9 mouse cellular contexts compared by ENCODE assay signal in the genomic region with DNA sequence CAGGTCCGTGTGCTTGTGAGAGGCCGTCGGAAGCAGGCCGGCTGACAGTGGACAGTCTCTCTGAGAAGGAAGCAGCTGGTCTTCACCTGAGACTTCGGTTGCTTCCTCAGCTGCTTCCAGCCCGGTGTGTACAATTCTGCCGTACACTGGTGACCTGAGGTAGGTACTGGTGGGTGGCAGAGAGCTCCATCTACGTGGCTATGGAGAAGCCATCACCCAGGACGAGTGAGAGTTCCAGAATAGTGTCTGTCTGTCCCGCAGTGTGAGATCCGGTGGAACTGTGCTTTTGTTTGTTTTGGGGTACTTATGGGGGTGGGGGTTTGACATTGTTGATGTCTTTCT. TPM values are rescaled to one million over a fixed set of nuclear protein-coding genes. Genes with fewer than 3 reads are reported as not detected.
DNase-seq lines count a peak whose midpoint lies in the region; ATAC-seq and TF ChIP-seq lines count a peak whose summit lies in the region.
"Had no signal": no experiment of that assay in that cellular context is flagged by ENCODE, and none has a peak within 500 bp of the region (broad histone marks: within the 10 kb centered on the region; RNA-seq: fewer than 3 reads in every experiment).

No protein-coding gene starts in this region.

- H3K4me3 ChIP-seq in kidney, embryonic 14.5 days (ENCODE audit: low read length), result no peak overlapping the region
- H3K4me3 ChIP-seq in thymus, adult 2 months (ENCODE audit: control insufficient read depth, insufficient read depth, low read length), result no peak overlapping the region
- no peak overlapping the region for H3K4me3 ChIP-seq in liver, embryonic 14.5 days (ENCODE audit: insufficient read depth in 1 of 2, low read depth in 2 of 2, low read length in 2 of 2)
- H3K4me3 ChIP-seq: heart, embryonic 15.5 days had no signal

- H3K4me2 ChIP-seq in kidney, embryonic 14.5 days (replicated peaks; ENCODE audit: low read depth, low read length), result 0 out of 2 replicates have a peak overlapping the region, but pooled peaks have one; percentile 13
- no peak overlapping the region for H3K4me2 ChIP-seq in liver, embryonic 14.5 days (ENCODE audit: low read depth)
- H3K4me2 ChIP-seq: heart, embryonic 15.5 days had no signal

- 50% methylated on average over 11 of the region's 11 CpGs for WGBS in kidney, embryonic 14.5 days
- 44% methylated on average over 11 of the region's 11 CpGs for WGBS in thymus, adult 2 months
- 42% methylated on average over 11 of the region's 11 CpGs for WGBS in liver, embryonic 14.5 days (ENCODE audit: insufficient replicate concordance)

- H3K36me3 ChIP-seq in kidney, embryonic 14.5 days (ENCODE audit: control insufficient read depth, insufficient read depth, low read length), result no peaks in the 10 kb centered on the region
- H3K36me3 ChIP-seq in thymus, adult 2 months (ENCODE audit: control insufficient read depth, insufficient read depth, low read length), result no peaks in the 10 kb centered on the region
- no peaks in the 10 kb centered on the region for H3K36me3 ChIP-seq in liver, embryonic 14.5 days (replicated peaks; ENCODE audit: control insufficient read depth, insufficient read depth, low read depth)
- H3K36me3 ChIP-seq: heart, embryonic 15.5 days had no signal

- no peak for TF ChIP-seq EP300 in liver, embryonic 14.5 days (IDR thresholded peaks at IDR 0.05; ENCODE audit: low read depth)

- peaks cover 2% of the 10 kb centered on the region; the same call in 1 of the 2 replicates for H3K9me3 ChIP-seq in kidney, embryonic 14.5 days (ENCODE audit: control insufficient read depth, low read length)
- H3K9me3 ChIP-seq in liver, embryonic 14.5 days (ENCODE audit: control insufficient read depth, low read length), result no peaks in the 10 kb centered on the region
- H3K9me3 ChIP-seq: heart, embryonic 15.5 days had no signal

- no peaks in the 10 kb centered on the region for H3K27me3 ChIP-seq in kidney, embryonic 14.5 days (ENCODE audit: control insufficient read depth, insufficient read depth, low read length)
- H3K27me3 ChIP-seq in thymus, adult 2 months (ENCODE audit: control insufficient read depth, insufficient read depth, low read length), result no peaks in the 10 kb centered on the region
- no peaks in the 10 kb centered on the region; the same call in 1 of the 2 replicates for H3K27me3 ChIP-seq in liver, embryonic 14.5 days (ENCODE audit: control insufficient read depth, insufficient read depth, low read length)
- H3K27me3 ChIP-seq: heart, embryonic 15.5 days had no signal

- no peak for DNase-seq in kidney, adult 8-10 months
- DNase-seq in thymus, adult 2 months, result peak; percentile 2
- DNase-seq in thymus, postnatal 4 days, result no peak
- no peak for DNase-seq in liver, embryonic 14.5 days (ENCODE audit: low read depth in 3 of 3, low spot score in 3 of 3)
- DNase-seq in right cerebral cortex, adult 18-20 months, result no peak
- no peak for DNase-seq in spleen, adult 12 weeks (ENCODE audit: low spot score)
- DNase-seq in heart, adult 11 months, result no peak

- no peak for TF ChIP-seq CTCF in thymus, adult 2 months (IDR thresholded peaks at IDR 0.05; ENCODE audit: borderline replicate concordance, control insufficient read depth, extremely low read depth, insufficient read depth, low read length, poor library complexity)
- TF ChIP-seq CTCF in liver, embryonic 14.5 days (IDR thresholded peaks at IDR 0.05; ENCODE audit: low read depth), result no peak

- H3K4me1 ChIP-seq in kidney, embryonic 14.5 days (ENCODE audit: control insufficient read depth, insufficient read depth, low read length), result 0 out of 2 replicates have a peak, but pooled peaks cover 2% of the 10 kb centered on the region
- no peaks in the 10 kb centered on the region for H3K4me1 ChIP-seq in thymus, adult 2 months (replicated peaks; ENCODE audit: control insufficient read depth, insufficient read depth, low read length)
- no peaks in the 10 kb centered on the region for H3K4me1 ChIP-seq in liver, embryonic 14.5 days (replicated peaks; ENCODE audit: control insufficient read depth in 2 of 2, insufficient read depth in 2 of 2, low read length in 1 of 2)

- H3K9ac ChIP-seq in kidney, embryonic 14.5 days (ENCODE audit: low read depth, low read length), result no peak overlapping the region
- no peak overlapping the region for H3K9ac ChIP-seq in liver, embryonic 14.5 days (replicated peaks)
- H3K9ac ChIP-seq: heart, embryonic 15.5 days had no signal

- H3K27ac ChIP-seq in kidney, embryonic 14.5 days (ENCODE audit: low read depth, low read length), result no peak overlapping the region
- no peak overlapping the region for H3K27ac ChIP-seq in thymus, adult 2 months (ENCODE audit: control insufficient read depth, insufficient read depth, low read length)
- H3K27ac ChIP-seq in liver, embryonic 14.5 days, result no peak overlapping the region
- H3K27ac ChIP-seq: heart, embryonic 15.5 days had no signal

- TF ChIP-seq POLR2A in thymus, adult 2 months (IDR thresholded peaks at IDR 0.05; ENCODE audit: control insufficient read depth, extremely low read depth, insufficient read depth, low read length, poor library complexity), result no peak

- ATAC-seq in kidney, embryonic 14.5 days (ENCODE audit: low FRiP score, low TSS enrichment), result no peak; the same call in 1 of the 2 replicates
- peak; percentile 28; the same call in 1 of the 2 replicates for ATAC-seq in liver, embryonic 14.5 days (ENCODE audit: insufficient read depth)

RNA-seq across cellular contexts. Expression of a gene that starts 36.0 kb away (rescaled TPM):
- 21.1 and 30.6 TPM in 2 replicates for polyA plus RNA-seq in kidney, embryonic 14.5 days (2014; fragmentation: Nextera tagmentation; extraction: Ambion mirVana)
- polyA plus RNA-seq in thymus, adult 2 months (2012; rRNA removed), result 1.7 and 3.3 TPM in 2 replicates
- polyA plus RNA-seq in liver, embryonic 14.5 days (2012; rRNA removed), result 2.4 and 3.4 TPM in 2 replicates
- 7.3 and 9.7 TPM in 2 replicates for polyA plus RNA-seq in liver, embryonic 14.5 days (2014; fragmentation: Nextera tagmentation; extraction: Ambion mirVana)

RNA-seq across cellular contexts. Expression of a gene that starts 53.5 kb away (rescaled TPM):
- polyA plus RNA-seq in kidney, embryonic 14.5 days (2014; fragmentation: Nextera tagmentation; extraction: Ambion mirVana), result 14.9 and 24.5 TPM in 2 replicates
- 68.2 and 91.9 TPM in 2 replicates for polyA plus RNA-seq in thymus, adult 2 months (2012; rRNA removed)
- polyA plus RNA-seq in liver, embryonic 14.5 days (2012; rRNA removed), result 8.6 and 17.2 TPM in 2 replicates
- polyA plus RNA-seq in liver, embryonic 14.5 days (2014; fragmentation: Nextera tagmentation; extraction: Ambion mirVana), result 10.4 and 11.8 TPM in 2 replicates
